Mouse (Mus musculus): ENCODE measurements around the gene Pdzph1. TPM values are rescaled to one million over a fixed set of nuclear protein-coding genes. Genes with fewer than 3 reads are reported as not detected.

Pdzph1 gene
- polyA plus RNA-seq, 1 experiment from 2014 or later = 0.31 TPM

DNA sequence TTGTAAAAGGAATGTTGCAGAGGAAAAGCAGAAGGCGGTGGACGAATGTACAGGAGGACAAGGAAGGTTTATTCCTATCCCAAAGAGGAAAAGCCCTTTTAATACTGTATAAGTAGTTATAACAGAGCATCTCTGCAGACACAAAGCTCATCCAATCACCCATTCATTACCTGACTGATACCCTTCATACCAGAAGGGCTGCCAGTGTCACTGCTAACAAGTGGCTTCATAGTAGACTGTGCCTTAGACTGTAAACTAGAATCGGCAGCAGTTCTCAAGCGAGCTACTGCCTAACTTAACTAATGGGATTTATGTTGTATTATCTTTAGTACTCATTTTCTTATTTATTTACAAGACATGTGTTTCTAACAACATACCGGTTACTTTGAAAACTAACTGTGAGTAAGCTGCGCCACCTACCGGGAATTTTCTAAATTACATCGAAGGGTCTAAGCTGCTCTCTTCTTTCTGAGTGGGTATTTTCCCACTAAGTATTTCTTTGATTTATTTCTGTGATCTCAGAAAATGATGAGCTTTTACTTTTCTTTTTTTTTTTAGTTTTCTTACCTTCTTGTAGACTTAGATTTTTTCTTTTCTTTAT is 82.0 kb downstream of the Pdzph1 start:
- ATAC-seq (ENCODE audit: low FRiP score, low TSS enrichment) = 0 out of 2 replicates have a peak, but pooled peaks have one; percentile 6
- H3K36me3 ChIP-seq (ENCODE audit: control insufficient read depth, insufficient read depth, low read length) = no peaks in the 10 kb centered on the region
- no peaks in the 10 kb centered on the region for H3K27me3 ChIP-seq (ENCODE audit: control insufficient read depth, insufficient read depth, low read length)
- no peaks in the 10 kb centered on the region for H3K9me3 ChIP-seq (ENCODE audit: control insufficient read depth, low read length)
- no peak overlapping the region for H3K4me3 ChIP-seq (ENCODE audit: low read length)
- WGBS = 32% methylated on average over 8 of the region's 8 CpGs
- H3K9ac ChIP-seq (ENCODE audit: low read depth, low read length) = no peak overlapping the region
- H3K27ac ChIP-seq (ENCODE audit: low read depth, low read length) = no peak overlapping the region
- H3K4me2 ChIP-seq (replicated peaks; ENCODE audit: low read depth, low read length) = no peak overlapping the region
- no peaks in the 10 kb centered on the region for H3K4me1 ChIP-seq (ENCODE audit: control insufficient read depth, insufficient read depth, low read length)

DNA sequence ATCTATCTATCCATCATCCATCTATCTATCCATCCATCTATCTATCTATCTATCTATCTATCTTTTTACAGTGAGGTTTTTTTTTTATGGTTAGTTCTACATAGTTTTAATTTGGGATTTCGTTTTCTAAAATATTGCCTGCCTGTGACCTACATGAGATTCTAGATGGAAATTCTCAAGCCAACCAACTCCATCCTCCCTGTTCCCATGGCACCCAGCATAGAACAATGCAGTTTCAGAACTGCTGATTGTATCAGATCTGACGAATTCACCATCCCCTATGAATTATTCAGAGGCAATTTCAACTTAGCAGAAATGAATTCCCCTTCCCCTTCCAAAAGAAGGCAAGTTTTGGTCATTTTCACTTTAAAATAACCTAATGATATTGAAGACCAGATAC is 85.2 kb downstream of the Pdzph1 start:
- no peaks in the 10 kb centered on the region for H3K27me3 ChIP-seq (ENCODE audit: control insufficient read depth, insufficient read depth, low read length)
- WGBS = 64% methylated on average over 2 of the region's 2 CpGs
- no peaks in the 10 kb centered on the region for H3K36me3 ChIP-seq (ENCODE audit: control insufficient read depth, insufficient read depth, low read length)
- H3K4me2 ChIP-seq (replicated peaks; ENCODE audit: low read depth, low read length) = no peak overlapping the region
- H3K9ac ChIP-seq (ENCODE audit: low read depth, low read length) = no peak overlapping the region
- no peak overlapping the region for H3K4me3 ChIP-seq (ENCODE audit: low read length)
- H3K4me1 ChIP-seq (ENCODE audit: control insufficient read depth, insufficient read depth, low read length) = no peaks in the 10 kb centered on the region
- no peaks in the 10 kb centered on the region for H3K9me3 ChIP-seq (ENCODE audit: control insufficient read depth, low read length)
- ATAC-seq (ENCODE audit: low FRiP score, low TSS enrichment) = no peak
- no peak overlapping the region for H3K27ac ChIP-seq (ENCODE audit: low read depth, low read length)

DNA sequence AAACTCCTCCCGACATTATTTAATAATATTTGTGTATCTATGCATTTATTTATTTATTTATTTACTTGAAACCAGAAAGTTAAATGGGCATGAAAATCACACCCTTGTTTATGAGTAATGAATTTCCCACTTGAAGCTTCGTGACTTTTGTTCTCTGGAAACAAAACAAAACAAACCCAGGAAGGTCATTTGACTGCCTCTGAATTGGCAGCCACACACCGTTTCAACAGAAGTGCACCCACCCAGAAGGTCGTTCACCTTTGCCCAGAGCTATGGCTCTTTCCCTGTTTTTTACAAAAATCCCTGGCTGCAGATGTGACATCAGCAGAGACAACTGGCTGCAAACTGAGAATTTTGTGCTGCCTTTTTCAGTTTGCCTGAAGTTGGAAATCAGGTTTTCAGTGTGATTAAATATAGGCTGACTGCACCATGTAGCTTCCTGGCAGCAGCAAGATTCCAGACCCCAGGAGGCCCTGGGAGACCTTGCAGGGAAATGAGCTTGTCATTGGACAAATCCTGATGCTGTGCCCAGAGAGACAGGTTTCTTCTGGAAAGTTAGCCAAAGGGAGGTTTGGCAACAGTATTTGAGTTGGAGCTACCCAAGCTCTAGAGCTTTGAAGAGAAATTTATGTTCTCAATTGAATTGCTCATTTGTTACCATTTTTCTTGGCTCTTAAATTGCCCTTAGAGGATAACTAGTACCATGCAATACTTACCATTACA is 99.5 kb downstream of the Pdzph1 start:
- H3K9me3 ChIP-seq (ENCODE audit: control insufficient read depth, low read length) = no peaks in the 10 kb centered on the region
- no peaks in the 10 kb centered on the region for H3K36me3 ChIP-seq (ENCODE audit: control insufficient read depth, insufficient read depth, low read length)
- WGBS = 30% methylated on average over 4 of the region's 4 CpGs
- no peak for ATAC-seq (ENCODE audit: low FRiP score, low TSS enrichment)
- no peaks in the 10 kb centered on the region for H3K4me1 ChIP-seq (ENCODE audit: control insufficient read depth, insufficient read depth, low read length)
- no peak overlapping the region for H3K9ac ChIP-seq (ENCODE audit: low read depth, low read length)
- H3K27ac ChIP-seq (ENCODE audit: low read depth, low read length) = no peak overlapping the region
- H3K4me2 ChIP-seq (replicated peaks; ENCODE audit: low read depth, low read length) = no peak overlapping the region
- no peak overlapping the region for H3K4me3 ChIP-seq (ENCODE audit: low read length)
- no peaks in the 10 kb centered on the region for H3K27me3 ChIP-seq (ENCODE audit: control insufficient read depth, insufficient read depth, low read length)

DNA sequence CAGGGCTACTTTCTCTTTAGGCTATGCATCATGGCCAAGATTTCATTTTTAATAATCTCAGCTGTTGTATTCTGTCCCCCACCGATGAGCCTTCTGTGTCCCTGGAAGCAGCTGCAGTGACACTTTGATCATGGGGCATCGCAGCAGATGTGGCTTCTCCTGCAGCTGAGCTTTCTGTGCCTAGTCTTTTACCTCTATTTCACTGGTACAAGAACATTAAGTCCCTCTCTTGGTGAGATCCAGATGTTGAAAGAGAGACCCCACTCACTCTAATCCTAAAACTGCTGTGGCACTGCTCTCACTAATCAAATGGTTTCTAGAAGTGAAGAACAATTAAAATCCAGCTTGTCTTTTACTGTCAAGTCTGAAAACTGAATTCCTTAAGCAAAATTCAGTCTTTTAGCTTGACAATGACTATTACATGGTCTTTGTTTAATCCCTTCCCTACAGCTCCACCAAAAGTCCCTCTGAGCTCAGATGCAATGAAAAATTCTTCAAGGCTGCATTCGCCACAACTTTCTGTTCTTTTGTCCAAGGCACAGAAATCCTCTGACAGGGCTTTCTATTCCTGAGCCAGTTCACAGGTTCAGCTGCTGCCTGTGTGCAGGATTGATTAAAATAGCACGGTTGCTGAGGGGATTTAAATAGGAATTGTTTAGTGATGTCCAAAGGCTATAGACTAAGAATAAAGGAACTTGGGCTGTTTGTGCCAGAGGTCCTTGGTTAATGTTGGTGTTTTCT is 101.1 kb downstream of the Pdzph1 start:
- no peak overlapping the region for H3K4me3 ChIP-seq (ENCODE audit: low read length)
- no peak for ATAC-seq (ENCODE audit: low FRiP score, low TSS enrichment)
- no peak overlapping the region for H3K9ac ChIP-seq (ENCODE audit: low read depth, low read length)
- no peaks in the 10 kb centered on the region for H3K4me1 ChIP-seq (ENCODE audit: control insufficient read depth, insufficient read depth, low read length)
- no peak overlapping the region for H3K27ac ChIP-seq (ENCODE audit: low read depth, low read length)
- no peaks in the 10 kb centered on the region for H3K36me3 ChIP-seq (ENCODE audit: control insufficient read depth, insufficient read depth, low read length)
- no peaks in the 10 kb centered on the region for H3K27me3 ChIP-seq (ENCODE audit: control insufficient read depth, insufficient read depth, low read length)
- no peaks in the 10 kb centered on the region for H3K9me3 ChIP-seq (ENCODE audit: control insufficient read depth, low read length)
- H3K4me2 ChIP-seq (replicated peaks; ENCODE audit: low read depth, low read length) = no peak overlapping the region
- WGBS = 85% methylated on average over 4 of the region's 4 CpGs

DNA sequence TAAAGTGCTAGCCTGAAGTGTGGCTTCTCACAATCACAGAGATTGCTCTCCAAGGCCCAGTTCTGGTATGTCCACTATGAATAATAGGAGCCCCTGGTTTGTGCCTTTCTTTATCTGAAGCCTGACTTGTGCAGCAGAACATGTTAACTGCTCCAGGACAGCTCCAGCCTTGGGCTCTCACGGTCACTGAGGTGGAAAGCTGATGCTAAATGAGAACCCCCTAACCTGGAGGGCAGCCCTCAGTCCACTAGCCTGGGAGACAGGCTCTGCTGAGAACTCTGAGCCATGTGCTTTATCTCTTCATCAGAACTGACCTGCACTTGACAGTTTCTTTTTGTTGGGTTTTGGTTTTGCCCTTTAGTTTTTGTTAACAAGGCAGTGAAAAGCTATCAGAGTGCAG is 106.8 kb downstream of the Pdzph1 start:
- H3K27me3 ChIP-seq (ENCODE audit: control insufficient read depth, insufficient read depth, low read length) = no peaks in the 10 kb centered on the region
- no peaks in the 10 kb centered on the region for H3K9me3 ChIP-seq (ENCODE audit: control insufficient read depth, low read length)
- H3K4me1 ChIP-seq (ENCODE audit: control insufficient read depth, insufficient read depth, low read length) = no peaks in the 10 kb centered on the region
- H3K27ac ChIP-seq (ENCODE audit: low read depth, low read length) = no peak overlapping the region
- WGBS = 23% methylated on average over 1 of the region's 1 CpGs
- H3K4me2 ChIP-seq (replicated peaks; ENCODE audit: low read depth, low read length) = no peak overlapping the region
- peak; percentile 39; the same call in 1 of the 2 replicates for ATAC-seq (ENCODE audit: low FRiP score, low TSS enrichment)
- no peaks in the 10 kb centered on the region for H3K36me3 ChIP-seq (ENCODE audit: control insufficient read depth, insufficient read depth, low read length)
- no peak overlapping the region for H3K9ac ChIP-seq (ENCODE audit: low read depth, low read length)
- no peak overlapping the region for H3K4me3 ChIP-seq (ENCODE audit: low read length)

DNA sequence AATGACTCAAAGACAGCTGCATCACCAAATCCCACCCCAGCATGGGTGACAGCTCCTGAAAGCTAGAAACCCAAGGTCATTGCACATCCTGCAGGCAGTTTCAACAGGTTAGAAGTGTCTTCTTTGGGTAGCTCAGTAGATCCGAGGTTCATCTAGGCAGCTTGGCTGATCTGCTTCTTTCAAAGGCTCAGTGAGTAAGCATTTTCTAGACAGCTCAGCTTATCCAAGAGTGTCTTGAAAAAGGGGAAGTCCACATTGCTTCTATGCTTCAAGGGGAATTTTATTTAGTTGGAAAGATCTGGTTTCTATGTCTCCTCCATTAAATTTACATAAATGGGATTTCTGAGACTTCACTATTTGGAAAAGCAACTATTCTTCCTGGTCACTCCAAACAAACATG is 117.8 kb downstream of the Pdzph1 start:
- no peaks in the 10 kb centered on the region for H3K4me1 ChIP-seq (ENCODE audit: control insufficient read depth, insufficient read depth, low read length)
- no peaks in the 10 kb centered on the region for H3K9me3 ChIP-seq (ENCODE audit: control insufficient read depth, low read length)
- no peaks in the 10 kb centered on the region for H3K36me3 ChIP-seq (ENCODE audit: control insufficient read depth, insufficient read depth, low read length)
- 87% methylated on average over 1 of the region's 1 CpGs for WGBS
- no peak overlapping the region for H3K4me3 ChIP-seq (ENCODE audit: low read length)
- no peak overlapping the region for H3K27ac ChIP-seq (ENCODE audit: low read depth, low read length)
- H3K9ac ChIP-seq (ENCODE audit: low read depth, low read length) = no peak overlapping the region
- no peaks in the 10 kb centered on the region; the same call in 1 of the 2 replicates for H3K27me3 ChIP-seq (ENCODE audit: control insufficient read depth, insufficient read depth, low read length)
- no peak overlapping the region for H3K4me2 ChIP-seq (replicated peaks; ENCODE audit: low read depth, low read length)
- ATAC-seq (ENCODE audit: low FRiP score, low TSS enrichment) = no peak

DNA sequence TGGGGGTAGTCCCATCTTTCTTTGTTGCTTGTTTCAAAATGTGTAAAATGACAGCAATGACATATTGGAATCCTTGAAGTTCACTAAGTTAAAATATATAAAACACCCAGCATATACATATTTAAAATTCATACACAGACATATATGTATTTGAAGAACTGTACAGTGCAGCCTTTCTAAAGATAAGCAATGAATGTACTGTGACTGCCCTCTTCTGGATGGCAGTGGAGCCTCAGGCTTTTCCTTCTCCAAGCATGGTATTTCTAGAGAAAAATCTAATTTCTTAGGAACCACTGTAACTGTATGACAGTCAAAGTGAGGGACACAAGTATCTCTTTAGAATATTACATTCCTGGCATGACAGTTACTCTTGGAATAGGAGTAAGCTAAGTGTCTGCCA is 120.4 kb downstream of the Pdzph1 start:
- Histone ChIP-seq H3K27ac (ENCODE audit: low read depth, low read length) (no peak overlapping the region), H3K4me3 (ENCODE audit: low read length) (no peak overlapping the region), H3K36me3 (ENCODE audit: control insufficient read depth, insufficient read depth, low read length) (no peaks in the 10 kb centered on the region), H3K9ac (ENCODE audit: low read depth, low read length) (no peak overlapping the region), H3K4me1 (ENCODE audit: control insufficient read depth, insufficient read depth, low read length) (no peaks in the 10 kb centered on the region), H3K9me3 (ENCODE audit: control insufficient read depth, low read length) (no peaks in the 10 kb centered on the region), H3K27me3 (ENCODE audit: control insufficient read depth, insufficient read depth, low read length) (no peaks in the 10 kb centered on the region; the same call in 1 of the 2 replicates), H3K4me2 (replicated peaks; ENCODE audit: low read depth, low read length) (no peak overlapping the region)
- ATAC-seq (ENCODE audit: low FRiP score, low TSS enrichment) = no peak
